Mouse (Mus musculus) stomach, postnatal 0 days (tissue): Measurements from ENCODE around the gene Gmppb.

Source experiments
- CTCF ChIP-seq: IDR thresholded peaks from 2 replicates; pipeline ENCODE4 v1.5.1; 2016; ENCODE audit warnings: antibody characterized with exemption, low read depth, mild to moderate bottlenecking, moderate library complexity
- EP300 ChIP-seq: optimal IDR thresholded peaks from 2 replicates; pipeline ENCODE3; 2016; ENCODE audit warnings: antibody characterized with exemption

- no peak for TF ChIP-seq CTCF
- no peak for TF ChIP-seq EP300
Measured at GRCm38 (mm10) chr9:108085261-108085660, 36.2 kb downstream of the Gmppb start.
